Mouse (Mus musculus) hindbrain, embryonic 11.5 days (tissue): ENCODE measurements around the gene Tfap2b. TPM values are rescaled to one million over a fixed set of nuclear protein-coding genes. Genes with fewer than 3 reads are reported as not detected.

ENCODE experiments used
- polyA plus RNA-seq: library from polyadenylated mRNA; unstranded; fragments of >200 nt; fragmentation: Nextera tagmentation; extraction: Ambion mirVana; gene quantifications from 2 replicates; pipeline ENCODE4 v1.2.1, GENCODE M21; 2014

Tfap2b gene
- polyA plus RNA-seq, 1 experiment from 2014 or later: 72.5 TPM

Other genes starting within 250 kb of the Tfap2b start
- 0.68 and 0.74 TPM in 2 replicates for gene Tfap2d, start 105.9 kb upstream of the Tfap2b start, polyA plus RNA-seq